Mouse (Mus musculus) adipocyte (in vitro differentiated cells): ENCODE measurements around the gene Kcne1.
A peak's percentile ranks its signal among the peaks of the same experiment; 100 is the strongest.

ENCODE experiments used
- DNase-seq: peaks from one replicate; pipeline ENCODE4 v3.0.0-alpha.2; 2016; ENCODE audit warnings: low spot score

Kcne1 gene

DNA sequence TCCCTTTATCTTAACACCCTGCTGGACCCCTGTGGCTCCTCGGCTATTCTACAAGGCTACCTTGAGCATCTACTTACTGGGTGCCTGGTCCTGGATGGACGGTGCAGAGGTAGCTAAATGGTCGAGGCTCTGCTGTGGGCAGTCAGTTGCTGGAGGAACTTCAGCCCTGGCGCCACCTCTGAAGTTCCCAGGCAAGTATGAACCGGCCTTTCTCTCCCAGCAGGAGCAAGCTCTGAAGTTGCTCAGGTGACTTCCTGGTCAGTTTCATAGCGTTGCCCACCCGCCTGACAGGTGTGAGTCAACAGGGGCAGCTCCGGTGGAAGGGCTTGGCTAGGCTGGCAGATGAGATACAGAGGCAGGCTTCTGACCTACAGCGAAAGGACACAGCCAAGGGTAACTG, at the start of gene Kcne1:
TSS of gene Kcne1 (minus strand) at position 240 of the 400 bp plus-strand sequence.
- DNase-seq, result no peak

- DNase-seq, result no peak
Observed at GRCm38 (mm10) chr16:92407883-92408282, 48.6 kb upstream of the Kcne1 start.

DNA sequence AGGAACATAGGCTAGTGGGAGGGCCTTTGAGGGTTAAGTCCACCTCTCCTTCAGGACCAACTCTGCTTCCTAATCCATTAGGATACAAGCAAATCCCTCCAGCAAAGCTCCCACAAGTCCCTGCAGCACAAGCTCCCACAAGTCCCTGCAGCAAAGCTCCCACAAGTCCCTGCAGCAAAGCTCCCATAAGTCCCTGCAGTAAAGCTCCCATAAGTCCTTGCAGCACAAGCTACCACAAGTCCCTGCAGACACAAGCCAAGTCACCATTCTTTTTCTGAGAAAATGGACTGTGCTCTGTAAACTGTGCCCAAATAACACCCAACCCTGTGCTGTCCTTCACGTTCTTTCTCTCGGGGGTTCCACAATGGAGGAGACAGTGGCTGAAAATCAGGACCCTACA, 44.9 kb upstream of the Kcne1 start:
- no peak for DNase-seq

DNA sequence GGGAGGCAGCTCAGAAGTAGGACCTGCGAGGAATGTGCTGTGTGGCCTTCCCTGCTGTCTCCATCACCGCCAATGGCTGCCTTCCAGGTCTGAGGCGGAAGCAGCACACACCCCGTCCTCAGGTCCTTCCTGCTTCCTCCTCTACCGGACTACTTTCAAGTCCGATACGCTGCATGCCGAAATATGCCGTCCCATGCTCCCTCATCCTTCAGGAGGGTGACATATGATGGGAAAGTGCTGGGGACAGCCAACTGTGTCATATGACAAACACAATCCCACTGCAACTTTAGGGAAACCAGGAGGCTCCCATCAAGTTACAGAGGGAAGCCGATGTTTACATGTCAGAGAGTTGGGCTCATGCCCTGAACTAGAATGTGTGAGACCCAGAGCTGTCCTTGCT, 43.8 kb upstream of the Kcne1 start:
- DNase-seq, result no peak

GRCm38 (mm10) chr16:92402216-92402615, 42.9 kb upstream of the Kcne1 start:
- no peak for DNase-seq

GRCm38 (mm10) chr16:92401206-92401605, 41.9 kb upstream of the Kcne1 start:
- DNase-seq, result peak; percentile 45

GRCm38 (mm10) chr16:92399490-92400458, 40.5 kb upstream of the Kcne1 start:
- peak; percentile 84 for DNase-seq

DNA sequence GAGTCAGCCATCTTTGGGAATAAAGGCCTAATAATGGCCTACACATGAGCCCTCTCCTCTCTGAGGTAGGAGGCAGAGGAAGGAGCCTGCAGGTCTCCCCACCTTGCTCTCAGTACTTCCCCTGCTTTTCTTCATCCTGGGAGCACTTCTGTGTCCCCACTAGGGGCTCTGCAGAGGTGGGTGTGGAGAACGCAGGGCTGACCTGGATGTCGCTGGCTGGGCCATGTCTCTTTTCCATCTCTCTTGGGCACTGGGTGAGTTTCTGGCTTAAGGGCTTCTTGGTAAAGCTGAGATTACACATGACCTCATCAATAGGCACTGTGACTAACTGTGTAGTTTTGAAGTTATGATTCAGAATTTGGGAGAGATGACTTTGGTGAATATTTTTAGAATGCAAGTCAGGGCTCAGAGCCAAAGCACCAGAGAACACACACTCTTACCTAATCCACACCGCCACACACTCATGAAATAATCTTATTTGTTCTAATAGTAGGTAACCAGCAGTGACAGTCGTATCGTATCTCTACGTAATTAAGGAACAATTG, 39.4 kb upstream of the Kcne1 start:
- DNase-seq, result peak; percentile 51

- no peak for DNase-seq
Observed at GRCm38 (mm10) chr16:92397745-92398573, 38.7 kb upstream of the Kcne1 start.

DNA sequence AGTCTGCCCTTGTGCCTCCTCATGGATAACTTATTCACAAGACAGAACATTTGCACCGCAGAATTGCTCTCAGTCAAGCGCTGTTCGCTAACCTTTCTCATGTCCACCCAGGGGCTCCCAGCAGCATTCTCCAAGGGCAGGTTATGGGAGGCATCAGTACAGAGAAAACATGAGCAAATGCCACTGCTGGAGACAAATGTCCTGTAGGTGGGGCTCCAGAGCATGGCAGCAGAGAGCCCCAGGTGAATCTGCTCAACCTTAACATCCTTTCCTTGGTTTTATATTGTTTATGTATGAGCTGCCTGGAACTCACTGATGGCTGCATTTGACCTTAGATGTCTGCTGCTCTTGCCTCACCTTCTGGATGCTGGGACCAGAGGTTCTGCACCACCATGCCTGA, 34.5 kb upstream of the Kcne1 start:
- no peak for DNase-seq

DNA sequence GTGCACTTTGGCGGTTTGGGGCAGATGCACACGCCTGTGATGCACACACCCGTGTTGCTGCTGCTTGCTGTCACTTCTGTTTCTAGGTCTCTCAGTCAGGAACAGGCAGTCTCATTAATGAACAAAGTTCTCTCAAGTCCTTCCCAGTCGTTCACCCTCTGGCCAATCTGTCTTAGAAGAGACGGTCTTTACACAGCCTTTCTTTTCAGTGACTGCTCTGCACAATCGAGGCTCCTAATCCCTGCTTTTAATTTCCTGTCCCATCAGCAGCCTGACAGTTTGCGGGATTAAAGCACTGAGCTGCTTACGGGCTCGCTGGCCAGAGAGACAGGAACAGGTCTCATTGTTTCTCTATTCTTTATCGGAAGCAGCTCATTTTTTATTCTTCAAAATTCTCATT, 28.4 kb upstream of the Kcne1 start:
- DNase-seq, result no peak

DNA sequence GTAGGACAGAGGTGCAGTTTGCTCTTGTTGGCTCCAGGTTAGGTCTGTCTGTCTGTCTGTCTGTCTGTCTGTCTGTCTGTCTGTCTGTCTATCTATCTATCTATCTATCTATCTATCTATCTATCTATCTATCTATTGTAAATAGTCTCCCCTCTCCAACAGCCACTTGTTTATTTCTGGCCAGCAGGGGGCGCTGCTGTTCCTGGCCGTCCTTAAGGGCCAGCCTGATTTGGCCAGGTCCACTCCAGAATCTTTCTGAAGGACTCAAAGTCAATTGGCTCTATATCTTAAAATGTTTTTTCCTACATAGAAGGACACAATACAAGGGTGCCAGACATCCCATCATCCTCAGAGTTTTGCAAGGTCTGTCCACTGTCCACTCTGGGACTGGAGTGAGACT, 25.8 kb upstream of the Kcne1 start:
- peak; percentile 73 for DNase-seq

DNA sequence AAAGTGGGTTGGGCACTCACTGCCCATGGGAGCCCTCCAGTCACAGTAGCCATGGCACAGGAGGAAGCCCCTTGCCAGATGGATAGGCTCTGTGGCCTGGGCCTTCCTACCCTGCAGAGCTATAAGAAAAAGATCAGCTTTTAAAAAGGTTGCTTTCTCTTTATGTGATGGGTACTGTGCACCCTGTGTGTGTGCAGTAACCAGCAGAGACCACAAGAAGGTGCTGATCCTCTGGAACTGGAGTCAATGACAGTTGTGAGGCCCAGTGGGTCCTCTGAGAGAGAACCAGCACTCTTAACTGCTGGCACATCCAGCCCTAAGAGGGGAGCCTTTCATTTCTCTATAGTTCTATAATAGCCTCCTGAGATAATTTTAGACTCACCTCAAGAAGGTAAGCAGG, 24.1 kb upstream of the Kcne1 start:
- DNase-seq, result no peak

- no peak for DNase-seq
Observed at GRCm38 (mm10) chr16:92382508-92382907, 23.2 kb upstream of the Kcne1 start.

DNA sequence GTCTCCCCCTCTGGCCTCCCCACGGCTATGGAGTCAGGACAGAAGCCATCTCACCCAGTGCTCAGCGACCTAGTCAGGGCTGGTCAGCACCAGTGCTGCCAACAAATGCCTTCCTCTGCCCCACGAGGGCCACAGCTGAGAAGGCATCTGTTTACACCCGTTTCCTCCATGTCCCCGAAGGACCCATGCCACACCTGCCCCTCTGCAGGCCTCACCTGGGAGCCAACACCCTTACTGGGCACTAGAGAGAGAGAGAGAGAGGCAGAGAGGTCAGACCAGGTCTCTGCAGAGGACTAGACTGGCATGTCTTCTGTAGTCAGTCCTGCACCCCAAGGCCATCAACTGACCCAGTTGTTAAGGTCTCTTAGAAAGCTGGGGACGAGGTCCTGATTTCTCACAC, 21.8 kb upstream of the Kcne1 start:
- DNase-seq, result no peak

DNA sequence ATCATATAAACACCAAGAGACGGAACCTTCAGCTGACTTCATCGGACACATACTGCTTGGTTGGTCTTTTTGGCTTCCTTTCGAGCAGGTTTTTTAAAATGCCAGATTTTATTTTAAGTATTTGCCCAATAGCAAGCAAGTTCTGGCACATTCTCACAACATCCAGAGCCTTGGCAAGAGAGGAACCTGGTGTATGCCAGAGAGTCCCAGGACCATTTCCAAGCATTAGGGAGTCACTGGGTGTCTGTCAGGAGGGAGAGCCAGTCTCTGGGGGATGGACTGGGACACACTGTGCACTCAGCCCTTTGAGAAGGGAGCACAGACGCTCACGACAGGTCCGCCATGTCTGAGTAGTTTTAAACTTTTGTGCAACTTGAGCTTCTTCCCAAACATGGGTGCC, 17.7 kb upstream of the Kcne1 start:
- peak; percentile 50 for DNase-seq

DNA sequence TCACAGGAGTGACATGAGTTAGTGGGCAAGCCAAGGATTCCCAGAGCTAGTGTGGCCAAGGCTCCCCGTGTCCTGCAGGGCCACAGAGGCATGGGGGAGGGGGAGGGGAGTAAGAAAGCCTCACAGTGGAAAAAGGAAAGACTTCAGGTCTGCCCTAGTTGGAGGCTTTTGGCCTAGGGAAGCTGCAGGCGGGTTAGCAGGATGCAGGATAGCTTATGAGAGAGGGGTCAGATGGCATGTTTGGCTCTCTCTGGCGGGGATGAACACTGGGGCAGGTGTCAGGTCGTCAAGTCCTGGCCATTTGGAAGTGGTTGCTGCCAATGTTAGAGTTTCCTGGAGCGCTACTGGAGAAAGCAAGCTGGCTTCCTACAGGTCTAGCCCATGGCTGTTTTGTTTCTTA, 12.4 kb upstream of the Kcne1 start:
- DNase-seq, result no peak

DNA sequence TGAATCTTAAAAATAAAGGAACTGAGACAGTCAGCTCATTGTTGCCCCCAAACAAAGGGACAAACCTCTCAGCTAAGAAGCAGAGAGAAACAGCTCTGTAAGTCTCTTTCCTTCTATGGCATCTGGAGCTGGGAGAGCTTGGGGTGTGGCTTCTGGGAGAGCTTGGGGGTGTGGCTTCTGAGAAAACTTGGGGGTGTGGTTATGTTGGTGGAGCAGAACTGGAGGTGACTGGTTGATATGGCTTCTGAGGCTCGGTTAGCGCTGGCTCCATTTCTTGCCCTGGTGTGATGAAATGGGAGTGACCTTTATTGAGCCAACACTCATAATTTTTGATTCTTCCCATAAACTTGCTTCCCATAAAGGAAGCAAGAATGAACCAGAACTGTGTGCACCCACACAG, 10.0 kb upstream of the Kcne1 start:
- DNase-seq, result peak; percentile 73

DNA sequence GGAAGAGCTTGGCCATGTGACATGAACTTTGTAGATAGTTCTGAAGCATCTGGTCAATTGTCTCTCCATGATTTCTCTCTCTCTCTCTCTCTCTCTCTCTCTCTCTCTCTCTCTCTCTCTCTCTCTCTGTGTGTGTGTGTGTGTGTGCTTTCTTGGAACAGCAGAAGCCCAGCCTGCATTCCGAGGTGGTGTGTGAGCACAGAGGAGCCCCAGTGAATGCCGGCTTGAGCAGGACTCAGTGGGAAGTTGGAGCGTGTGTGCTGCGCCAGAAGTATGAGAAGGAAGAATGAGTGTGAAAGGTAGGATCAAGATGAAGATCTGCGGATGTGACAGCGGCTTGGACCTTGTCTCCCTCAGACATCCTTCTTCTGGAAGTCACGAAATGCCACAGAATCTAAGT, 6.2 kb upstream of the Kcne1 start:
- no peak for DNase-seq

- no peak for DNase-seq
Observed at GRCm38 (mm10) chr16:92360711-92361110, 1.4 kb upstream of the Kcne1 start.

GRCm38 (mm10) chr16:92358734-92359133, 534 bp downstream of the Kcne1 start:
- no peak for DNase-seq

DNA sequence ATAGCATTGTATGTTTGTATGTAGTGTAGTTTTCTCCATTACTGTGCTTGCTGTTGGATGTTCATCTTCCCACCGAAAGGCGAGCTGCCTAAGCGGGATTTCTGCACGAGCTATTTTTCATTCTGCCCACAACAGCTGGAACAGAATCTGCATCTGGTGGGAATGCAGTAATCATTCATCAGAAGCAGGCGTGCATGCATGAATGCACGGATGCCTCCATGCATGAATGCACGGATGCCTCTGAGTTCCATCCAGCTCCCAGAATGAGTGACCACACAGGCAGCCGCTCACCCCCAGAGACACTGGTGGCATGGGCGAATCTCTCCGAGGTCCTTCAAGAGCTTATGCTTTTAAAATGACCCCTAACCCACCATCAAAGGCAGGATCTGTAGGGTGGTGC, 1.7 kb downstream of the Kcne1 start:
- DNase-seq, result no peak

DNA sequence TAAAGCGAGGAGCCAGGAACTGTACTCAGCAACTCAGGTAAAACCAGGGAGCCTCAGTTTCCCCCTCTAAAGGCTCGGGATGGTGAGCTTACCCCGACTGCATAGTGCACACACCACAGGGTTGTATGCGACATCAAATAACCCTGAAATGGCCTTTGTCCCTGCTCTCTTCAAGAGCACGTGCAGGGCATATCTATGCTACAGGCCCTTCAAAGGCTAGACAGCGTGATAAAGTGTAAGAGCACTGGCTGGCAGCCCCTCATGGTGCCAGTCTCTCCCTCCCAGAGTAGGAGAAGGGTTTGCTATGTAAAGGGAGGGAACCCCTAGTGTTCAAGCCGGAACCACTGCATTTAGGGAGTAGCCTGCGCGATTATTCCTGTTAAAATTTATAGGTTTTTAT, 2.2 kb downstream of the Kcne1 start:
- no peak for DNase-seq
